Mouse (Mus musculus): ENCODE measurements around the gene Psma6. TPM values are rescaled to one million over a fixed set of nuclear protein-coding genes. Genes with fewer than 3 reads are reported as not detected.

Gene Psma6
- polyA plus RNA-seq, 1 experiment = 20.1 TPM

- Histone ChIP-seq H3K36me3 (ENCODE audit: control insufficient read depth, insufficient read depth, low read length) (no peaks in the 10 kb centered on the region), H3K27ac (ENCODE audit: insufficient read depth, low read length) (no peak overlapping the region), H3K4me3 (ENCODE audit: extremely low read depth, insufficient read depth, insufficient read length) (no peak overlapping the region), H3K27me3 (ENCODE audit: control insufficient read depth, insufficient read depth, low read length) (no peaks in the 10 kb centered on the region), H3K4me1 (ENCODE audit: control insufficient read depth, insufficient read depth, insufficient read length) (peaks cover 34% of the 10 kb centered on the region; the same call in 1 of the 2 replicates)
- WGBS = 79% methylated on average over 4 of the region's 4 CpGs
- TF ChIP-seq CTCF (IDR thresholded peaks at IDR 0.05; ENCODE audit: extremely low read depth, insufficient read depth, insufficient read length, insufficient replicate concordance) (no peak), POLR2A (IDR thresholded peaks at IDR 0.05; ENCODE audit: low read depth, low read length) (no peak)
- no peak for DNase-seq (ENCODE audit: low read depth in 1 of 2, low spot score in 2 of 2)
Measured at GRCm38 (mm10) chr12:55444031-55444451, 60.0 kb downstream of the Psma6 start.

- Histone ChIP-seq H3K36me3 (ENCODE audit: control insufficient read depth, insufficient read depth, low read length) (no peaks in the 10 kb centered on the region), H3K27me3 (ENCODE audit: control insufficient read depth, insufficient read depth, low read length) (no peaks in the 10 kb centered on the region), H3K27ac (ENCODE audit: insufficient read depth, low read length) (no peak overlapping the region), H3K4me1 (ENCODE audit: control insufficient read depth, insufficient read depth, insufficient read length) (peaks cover 39% of the 10 kb centered on the region; the same call in 1 of the 2 replicates), H3K4me3 (ENCODE audit: extremely low read depth, insufficient read depth, insufficient read length) (no peak overlapping the region)
- no peak for TF ChIP-seq CTCF (IDR thresholded peaks at IDR 0.05; ENCODE audit: extremely low read depth, insufficient read depth, insufficient read length, insufficient replicate concordance)
- TF ChIP-seq POLR2A (IDR thresholded peaks at IDR 0.05; ENCODE audit: low read depth, low read length) = no peak
- no peak for DNase-seq (ENCODE audit: low read depth in 1 of 2, low spot score in 2 of 2)
- 89% methylated on average over 4 of the region's 4 CpGs for WGBS
Measured at GRCm38 (mm10) chr12:55445583-55445982, 61.6 kb downstream of the Psma6 start.

- no peak overlapping the region for H3K4me3 ChIP-seq (ENCODE audit: extremely low read depth, insufficient read depth, insufficient read length)
Measured at GRCm38 (mm10) chr12:55446366-55446745, 62.3 kb downstream of the Psma6 start.

GRCm38 (mm10) chr12:55446746-55447395, 62.8 kb downstream of the Psma6 start:
- TF ChIP-seq POLR2A (IDR thresholded peaks at IDR 0.05; ENCODE audit: low read depth, low read length) = peak; percentile 19
- no peak for TF ChIP-seq CTCF (IDR thresholded peaks at IDR 0.05; ENCODE audit: extremely low read depth, insufficient read depth, insufficient read length, insufficient replicate concordance)
- peak; percentile 41 to 69 for DNase-seq (ENCODE audit: low read depth in 1 of 2, low spot score in 2 of 2)
- peak overlapping the region; percentile 89 for H3K27ac ChIP-seq (ENCODE audit: insufficient read depth, low read length)
- WGBS = 2% methylated on average over 13 of the region's 13 CpGs
- H3K27me3 ChIP-seq (ENCODE audit: control insufficient read depth, insufficient read depth, low read length) = no peaks in the 10 kb centered on the region
- H3K36me3 ChIP-seq (ENCODE audit: control insufficient read depth, insufficient read depth, low read length) = no peaks in the 10 kb centered on the region
- H3K4me3 ChIP-seq (ENCODE audit: extremely low read depth, insufficient read depth, insufficient read length) = no peak overlapping the region
- H3K4me1 ChIP-seq (ENCODE audit: control insufficient read depth, insufficient read depth, insufficient read length) = peaks cover 40% of the 10 kb centered on the region; the same call in 1 of the 2 replicates

More at GRCm38 (mm10) chr12:55446366-55446745, 62.3 kb downstream of the Psma6 start:
- Histone ChIP-seq H3K27ac (ENCODE audit: insufficient read depth, low read length) (peak overlapping the region; percentile 89), H3K27me3 (ENCODE audit: control insufficient read depth, insufficient read depth, low read length) (no peaks in the 10 kb centered on the region), H3K4me1 (ENCODE audit: control insufficient read depth, insufficient read depth, insufficient read length) (peaks cover 40% of the 10 kb centered on the region; the same call in 1 of the 2 replicates), H3K36me3 (ENCODE audit: control insufficient read depth, insufficient read depth, low read length) (no peaks in the 10 kb centered on the region)
- TF ChIP-seq CTCF (IDR thresholded peaks at IDR 0.05; ENCODE audit: extremely low read depth, insufficient read depth, insufficient read length, insufficient replicate concordance) (no peak), POLR2A (IDR thresholded peaks at IDR 0.05; ENCODE audit: low read depth, low read length) (no peak)
- WGBS = 85% methylated on average over 4 of the region's 4 CpGs
- no peak for DNase-seq (ENCODE audit: low read depth in 1 of 2, low spot score in 2 of 2)

- DNase-seq (ENCODE audit: low read depth in 1 of 2, low spot score in 2 of 2) = no peak
- no peak for TF ChIP-seq POLR2A (IDR thresholded peaks at IDR 0.05; ENCODE audit: low read depth, low read length)
- no peak for TF ChIP-seq CTCF (IDR thresholded peaks at IDR 0.05; ENCODE audit: extremely low read depth, insufficient read depth, insufficient read length, insufficient replicate concordance)
- no peaks in the 10 kb centered on the region for H3K27me3 ChIP-seq (ENCODE audit: control insufficient read depth, insufficient read depth, low read length)
- H3K4me1 ChIP-seq (ENCODE audit: control insufficient read depth, insufficient read depth, insufficient read length) = peaks cover 40% of the 10 kb centered on the region; the same call in 1 of the 2 replicates
- H3K4me3 ChIP-seq (ENCODE audit: extremely low read depth, insufficient read depth, insufficient read length) = no peak overlapping the region
- 53% methylated on average over 11 of the region's 11 CpGs for WGBS
- peak overlapping the region; percentile 89 for H3K27ac ChIP-seq (ENCODE audit: insufficient read depth, low read length)
- no peaks in the 10 kb centered on the region for H3K36me3 ChIP-seq (ENCODE audit: control insufficient read depth, insufficient read depth, low read length)
Measured at GRCm38 (mm10) chr12:55447396-55447760, 63.4 kb downstream of the Psma6 start.

GRCm38 (mm10) chr12:55448457-55448856, 64.4 kb downstream of the Psma6 start:
- Histone ChIP-seq H3K4me3 (ENCODE audit: extremely low read depth, insufficient read depth, insufficient read length) (no peak overlapping the region), H3K27ac (ENCODE audit: insufficient read depth, low read length) (no peak overlapping the region), H3K27me3 (ENCODE audit: control insufficient read depth, insufficient read depth, low read length) (no peaks in the 10 kb centered on the region), H3K36me3 (ENCODE audit: control insufficient read depth, insufficient read depth, low read length) (no peaks in the 10 kb centered on the region), H3K4me1 (ENCODE audit: control insufficient read depth, insufficient read depth, insufficient read length) (peaks cover 31% of the 10 kb centered on the region; the same call in 1 of the 2 replicates)
- DNase-seq (ENCODE audit: low read depth in 1 of 2, low spot score in 2 of 2) = no peak
- TF ChIP-seq CTCF (IDR thresholded peaks at IDR 0.05; ENCODE audit: extremely low read depth, insufficient read depth, insufficient read length, insufficient replicate concordance) (no peak), POLR2A (IDR thresholded peaks at IDR 0.05; ENCODE audit: low read depth, low read length) (no peak)
- WGBS = 80% methylated on average over 2 of the region's 2 CpGs

- Histone ChIP-seq H3K4me1 (ENCODE audit: control insufficient read depth, insufficient read depth, insufficient read length) (peaks cover 26% of the 10 kb centered on the region; the same call in 1 of the 2 replicates), H3K27me3 (ENCODE audit: control insufficient read depth, insufficient read depth, low read length) (no peaks in the 10 kb centered on the region)
- 92% methylated on average over 2 of the region's 2 CpGs for WGBS
Measured at GRCm38 (mm10) chr12:55449048-55449447, 65.0 kb downstream of the Psma6 start.

More at GRCm38 (mm10) chr12:55449048-55449447, 65.0 kb downstream of the Psma6 start:
- DNase-seq (ENCODE audit: low read depth in 1 of 2, low spot score in 2 of 2) = no peak
- TF ChIP-seq POLR2A (IDR thresholded peaks at IDR 0.05; ENCODE audit: low read depth, low read length) (no peak), CTCF (IDR thresholded peaks at IDR 0.05; ENCODE audit: extremely low read depth, insufficient read depth, insufficient read length, insufficient replicate concordance) (no peak)
- Histone ChIP-seq H3K4me3 (ENCODE audit: extremely low read depth, insufficient read depth, insufficient read length) (no peak overlapping the region), H3K36me3 (ENCODE audit: control insufficient read depth, insufficient read depth, low read length) (no peaks in the 10 kb centered on the region), H3K27ac (ENCODE audit: insufficient read depth, low read length) (no peak overlapping the region)

Measured in spleen, adult 2 months (tissue).